Mouse (Mus musculus) myocyte (in vitro differentiated cells): ENCODE data around the gene Mast4.

Experiments used
- POLR2A ChIP-seq: IDR thresholded peaks from one replicate; pipeline ENCODE4 v1.6.1; 2011; ENCODE audit warnings: low read depth, mild to moderate bottlenecking, control low read depth, moderate library complexity; ENCODE audit not compliant: insufficient read length
- POLR2AphosphoS2 ChIP-seq: IDR thresholded peaks from one replicate; pipeline ENCODE4 v1.6.1; 2011; ENCODE audit warnings: low read depth, control low read depth; ENCODE audit not compliant: insufficient read length
- TCF12 ChIP-seq: IDR thresholded peaks from one replicate; pipeline ENCODE4 v1.6.1; 2011; ENCODE audit warnings: mild to moderate bottlenecking, control low read depth; ENCODE audit not compliant: poor library complexity, insufficient read depth, severe bottlenecking
- TCF3 ChIP-seq: IDR thresholded peaks from one replicate; pipeline ENCODE4 v1.6.1; 2011; ENCODE audit warnings: low read depth, control low read depth; ENCODE audit not compliant: insufficient read length
- USF1 ChIP-seq: IDR thresholded peaks from one replicate; pipeline ENCODE4 v1.6.1; 2011; ENCODE audit warnings: low read depth, mild to moderate bottlenecking, control low read depth, moderate library complexity

GRCm38 (mm10) chr13:102716973-102717372, 617.3 kb downstream of the Mast4 start:
- TF ChIP-seq POLR2A = no peak
- no peak for TF ChIP-seq TCF12
- no peak for TF ChIP-seq TCF3
- no peak for TF ChIP-seq USF1
- TF ChIP-seq POLR2AphosphoS2 = no peak
